Mouse (Mus musculus): ENCODE measurements around the gene Chst1.

The Chst1 gene

DNA sequence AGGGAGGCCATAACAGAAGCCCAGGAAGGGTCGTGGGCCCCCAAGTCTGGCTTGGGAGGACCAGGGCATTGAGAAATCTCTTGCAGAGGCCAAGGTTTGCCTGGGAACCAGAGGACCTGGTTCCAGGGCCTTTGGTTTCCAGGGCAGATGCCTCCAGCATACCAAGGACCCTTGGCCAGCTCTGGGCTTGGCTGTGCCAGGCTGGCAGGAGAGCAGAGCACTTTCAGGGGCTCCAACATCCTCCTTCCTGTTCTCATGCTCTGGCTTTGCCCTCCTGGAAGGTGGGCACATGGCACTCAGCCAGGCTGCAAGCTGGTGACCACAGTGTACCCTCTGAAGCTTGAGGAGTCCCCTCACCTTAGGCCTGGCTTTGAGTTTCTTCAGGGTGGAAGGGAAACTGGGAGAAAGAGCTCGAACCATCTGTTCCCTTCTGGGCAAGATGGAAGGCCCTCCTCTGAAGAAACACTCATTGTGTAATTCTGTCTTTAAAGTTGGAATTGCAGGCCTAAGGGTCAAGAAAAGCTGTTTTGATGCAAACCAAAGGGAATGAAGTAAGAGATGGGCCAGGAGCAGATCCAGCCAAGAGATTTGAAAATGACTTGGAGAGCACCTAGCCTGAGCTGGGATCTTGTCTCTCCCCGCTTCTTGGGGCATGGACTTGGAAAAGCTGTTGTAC is 10.3 kb downstream of the Chst1 start:
- DNase-seq (ENCODE audit: low read depth, low spot score): no peak

GRCm38 (mm10) chr2:92613645-92614044 is 14.1 kb downstream of the Chst1 start:
- DNase-seq (ENCODE audit: low read depth, low spot score): no peak

- no peak for DNase-seq (ENCODE audit: low read depth, low spot score)
These were observed 14.6 kb downstream of the Chst1 start for GRCm38 (mm10) chr2:92614106-92614505.

- DNase-seq (ENCODE audit: low read depth, low spot score): no peak
These were observed 17.7 kb downstream of the Chst1 start for GRCm38 (mm10) chr2:92617077-92617756.

DNA sequence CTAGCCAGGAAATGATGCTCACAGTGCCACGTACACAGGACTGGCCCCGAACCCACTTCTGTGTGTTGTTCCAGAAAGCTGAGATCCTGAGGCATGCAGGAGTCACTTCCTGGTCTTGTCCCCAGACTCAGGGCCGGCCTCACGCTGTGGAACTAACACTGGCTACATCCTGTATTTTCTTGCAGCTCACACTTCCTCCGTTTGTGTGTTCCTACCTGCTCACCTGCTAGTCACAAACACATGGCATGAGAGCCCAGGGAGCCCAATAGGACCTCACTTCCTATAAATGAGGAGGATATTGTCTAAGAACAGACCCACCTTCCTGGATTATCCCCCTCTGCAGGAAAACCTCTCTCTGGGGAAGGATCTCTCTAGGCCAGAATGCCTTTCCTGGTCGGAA is 18.5 kb downstream of the Chst1 start:
- DNase-seq (ENCODE audit: low read depth, low spot score): no peak

- no peak for DNase-seq (ENCODE audit: low read depth, low spot score)
These were observed 28.1 kb downstream of the Chst1 start for GRCm38 (mm10) chr2:92627633-92628032.

GRCm38 (mm10) chr2:92630799-92631198 is 31.3 kb downstream of the Chst1 start:
- no peak for DNase-seq (ENCODE audit: low read depth, low spot score)

DNA sequence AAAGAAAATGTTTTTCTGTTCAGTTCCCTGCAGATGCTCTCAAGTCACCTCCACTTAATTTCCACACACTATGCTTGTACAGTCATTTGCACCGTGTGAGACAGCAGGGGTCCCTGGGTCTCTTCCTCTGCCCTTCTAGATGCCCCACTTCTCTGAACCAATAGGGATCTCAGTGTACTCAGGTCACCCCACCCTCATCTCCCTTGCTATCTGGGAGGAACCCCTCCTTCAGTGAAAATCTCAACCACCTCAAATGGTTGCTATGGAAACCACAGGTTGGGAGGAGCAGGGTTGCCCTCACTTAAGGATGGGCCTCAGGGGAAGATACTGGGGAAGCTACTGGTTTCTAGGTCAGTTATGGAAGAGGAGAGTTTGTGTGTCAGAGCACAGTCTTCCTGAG is 32.5 kb downstream of the Chst1 start:
- no peak for DNase-seq (ENCODE audit: low read depth, low spot score)

GRCm38 (mm10) chr2:92640555-92640954 is 41.0 kb downstream of the Chst1 start:
- DNase-seq (ENCODE audit: low read depth, low spot score): no peak

GRCm38 (mm10) chr2:92645282-92646037 is 46.0 kb downstream of the Chst1 start:
- DNase-seq (ENCODE audit: low read depth, low spot score): no peak

GRCm38 (mm10) chr2:92649154-92649801 is 49.8 kb downstream of the Chst1 start:
- DNase-seq (ENCODE audit: low read depth, low spot score): no peak

DNA sequence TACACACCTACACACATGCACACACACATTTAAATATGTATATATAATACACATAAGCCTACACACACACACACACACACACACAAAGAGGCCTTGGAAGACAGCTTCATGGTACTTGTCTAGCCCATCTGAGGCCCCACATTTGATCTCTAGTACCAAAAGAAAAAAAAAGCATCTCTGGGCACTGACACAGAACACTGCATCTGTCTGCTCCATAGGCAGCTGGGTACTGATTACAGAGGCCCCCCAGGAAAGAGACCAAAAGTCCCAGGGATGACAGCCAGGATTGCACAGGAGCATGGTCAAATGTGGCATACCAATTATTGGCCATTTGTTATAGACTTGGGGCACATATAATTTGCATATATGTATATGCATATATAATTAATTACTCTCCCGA is 50.9 kb downstream of the Chst1 start:
- DNase-seq (ENCODE audit: low read depth, low spot score): no peak

- DNase-seq (ENCODE audit: low read depth, low spot score): no peak
These were observed 51.8 kb downstream of the Chst1 start for GRCm38 (mm10) chr2:92651294-92651816.

DNA sequence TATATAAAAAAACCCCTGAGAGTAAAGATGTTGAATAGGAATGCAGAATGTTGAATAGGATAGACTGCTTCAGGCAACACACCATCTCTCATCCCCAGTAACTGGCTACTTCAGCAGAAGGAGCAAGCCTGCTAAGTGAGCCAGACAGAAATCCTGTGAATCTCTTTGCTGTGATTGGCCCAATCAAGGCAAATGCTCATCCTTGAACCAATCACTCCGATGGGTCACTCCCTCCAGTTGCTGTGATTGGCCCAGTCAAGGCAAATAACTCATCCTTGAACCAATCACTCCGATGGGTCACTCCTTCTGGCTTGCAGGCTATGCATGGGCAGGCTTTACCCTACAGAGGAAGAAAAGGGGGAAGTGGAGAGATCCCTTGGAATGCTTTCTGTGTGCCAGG is 57.7 kb downstream of the Chst1 start:
- no peak for DNase-seq (ENCODE audit: low read depth, low spot score)

DNA sequence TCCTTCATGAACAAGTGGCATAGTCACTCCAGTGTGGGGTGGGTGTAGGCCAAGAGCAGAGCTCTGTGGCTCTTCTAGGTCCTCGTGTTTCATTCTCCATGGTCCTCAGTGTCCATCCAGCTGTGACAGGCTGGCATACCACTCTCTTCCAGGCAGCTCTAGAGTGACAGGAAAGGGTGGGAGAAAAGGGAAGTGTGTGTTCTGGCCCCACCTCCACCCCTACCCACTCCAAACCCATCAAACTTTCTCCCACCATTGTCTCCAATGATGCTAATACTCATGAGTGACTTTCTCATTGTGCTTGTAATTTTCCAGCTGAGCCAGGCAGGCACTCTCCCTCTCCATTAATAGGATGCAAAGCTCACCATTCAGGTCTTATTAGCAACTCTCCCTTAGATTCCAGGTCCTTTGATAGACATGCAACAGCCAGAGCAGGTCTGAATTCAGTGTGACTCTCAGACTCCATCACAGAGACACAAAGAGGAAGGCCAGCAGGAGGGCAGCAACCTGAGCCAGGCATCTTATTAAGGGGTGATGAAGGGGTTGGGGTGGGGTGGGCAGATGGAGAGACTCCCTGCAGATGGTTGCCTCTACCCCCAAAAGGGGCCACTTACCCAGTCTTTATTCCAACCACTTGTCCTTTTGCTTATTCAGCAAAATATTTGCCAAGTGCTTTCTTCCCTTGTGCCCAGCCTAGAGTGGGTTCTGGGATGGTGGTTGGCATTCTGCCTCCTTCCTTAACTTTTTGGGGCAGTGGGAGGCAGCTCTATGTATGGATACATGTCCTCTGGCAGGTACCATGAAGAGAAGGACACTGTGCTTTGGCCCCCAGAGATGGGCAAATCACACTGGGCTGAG is 59.0 kb downstream of the Chst1 start:
- DNase-seq (ENCODE audit: low read depth, low spot score): no peak

- DNase-seq (ENCODE audit: low read depth, low spot score): no peak
These were observed 60.1 kb downstream of the Chst1 start for GRCm38 (mm10) chr2:92659491-92660035.

- DNase-seq (ENCODE audit: low read depth, low spot score): no peak
These were observed 63.1 kb downstream of the Chst1 start for GRCm38 (mm10) chr2:92662534-92663068.
